Mouse (Mus musculus): ENCODE results near the gene Map1a. TPM values are rescaled to one million over a fixed set of nuclear protein-coding genes. Genes with fewer than 3 reads are reported as not detected.

Map1a gene
- polyA plus RNA-seq (2015; fragmentation: Nextera tagmentation; extraction: Ambion mirVana): 0.93 and 1.3 TPM in 2 replicates

- H3K36me3 ChIP-seq (ENCODE audit: insufficient read depth, low read length): no peaks in the 10 kb centered on the region
- peaks cover 7% of the 10 kb centered on the region for H3K27me3 ChIP-seq (ENCODE audit: insufficient read depth, low read length)
- no peak for TF ChIP-seq CTCF (IDR thresholded peaks at IDR 0.05; ENCODE audit: low read depth)
- H3K4me1 ChIP-seq (replicated peaks; ENCODE audit: insufficient read depth, low read length): peaks cover 9% of the 10 kb centered on the region
- DNase-seq (ENCODE audit: low spot score) (peak; percentile 94), ATAC-seq (replicated peaks; ENCODE audit: low FRiP score, low read depth) (peak; percentile 95)
- no peak within 1 kb of the TSS for H3K27ac ChIP-seq
- H3K4me3 ChIP-seq (replicated peaks; ENCODE audit: low read depth, low read length): peak within 1 kb of the TSS; percentile 45
- WGBS: 1% methylated on average over 48 of the region's 48 CpGs
- H3K4me2 ChIP-seq (ENCODE audit: low read length): peak within 1 kb of the TSS; percentile 82
- no peaks in the 10 kb centered on the region for H3K9me3 ChIP-seq (replicated peaks; ENCODE audit: low read length)
- H3K9ac ChIP-seq (ENCODE audit: low read depth, low read length): no peak within 1 kb of the TSS
These were observed at the start of gene Map1a for GRCm38 (mm10) chr2:121288901-121289729. Gene Map1a (plus strand): TSS chr2:121289600.

- H3K4me1 ChIP-seq (replicated peaks; ENCODE audit: insufficient read depth, low read length): no peaks in the 10 kb centered on the region
- H3K27ac ChIP-seq: no peak overlapping the region
- ATAC-seq (replicated peaks; ENCODE audit: low FRiP score, low read depth) (no peak), DNase-seq (ENCODE audit: low spot score) (no peak)
- H3K9me3 ChIP-seq (replicated peaks; ENCODE audit: low read length): no peaks in the 10 kb centered on the region
- H3K36me3 ChIP-seq (ENCODE audit: insufficient read depth, low read length): peaks cover 51% of the 10 kb centered on the region
- no peaks in the 10 kb centered on the region for H3K27me3 ChIP-seq (ENCODE audit: insufficient read depth, low read length)
- no peak overlapping the region for H3K4me2 ChIP-seq (ENCODE audit: low read length)
- WGBS: 92% methylated on average over 5 of the region's 5 CpGs
- no peak for TF ChIP-seq CTCF (IDR thresholded peaks at IDR 0.05; ENCODE audit: low read depth)
- no peak overlapping the region for H3K4me3 ChIP-seq (replicated peaks; ENCODE audit: low read depth, low read length)
- no peak overlapping the region for H3K9ac ChIP-seq (ENCODE audit: low read depth, low read length)
These were observed 45.3 kb upstream of the Map1a start for GRCm38 (mm10) chr2:121244099-121244498.

- H3K4me3 ChIP-seq (replicated peaks; ENCODE audit: low read depth, low read length): no peak overlapping the region
- H3K36me3 ChIP-seq (ENCODE audit: insufficient read depth, low read length): peaks cover 75% of the 10 kb centered on the region
- TF ChIP-seq CTCF (IDR thresholded peaks at IDR 0.05; ENCODE audit: low read depth): no peak
- no peaks in the 10 kb centered on the region for H3K27me3 ChIP-seq (ENCODE audit: insufficient read depth, low read length)
- H3K27ac ChIP-seq: no peak overlapping the region
- no peak overlapping the region for H3K4me2 ChIP-seq (ENCODE audit: low read length)
- DNase-seq (ENCODE audit: low spot score) (no peak), ATAC-seq (replicated peaks; ENCODE audit: low FRiP score, low read depth) (no peak)
- no peak overlapping the region for H3K9ac ChIP-seq (ENCODE audit: low read depth, low read length)
- no peaks in the 10 kb centered on the region for H3K4me1 ChIP-seq (replicated peaks; ENCODE audit: insufficient read depth, low read length)
- 84% methylated on average over 2 of the region's 2 CpGs for WGBS
- no peaks in the 10 kb centered on the region for H3K9me3 ChIP-seq (replicated peaks; ENCODE audit: low read length)
These were observed 39.6 kb upstream of the Map1a start for GRCm38 (mm10) chr2:121249758-121250157.

- Histone ChIP-seq H3K4me2 (ENCODE audit: low read length) (no peak overlapping the region), H3K27me3 (ENCODE audit: insufficient read depth, low read length) (no peaks in the 10 kb centered on the region), H3K27ac (no peak overlapping the region), H3K36me3 (ENCODE audit: insufficient read depth, low read length) (peaks cover 15% of the 10 kb centered on the region; the same call in 1 of the 2 replicates), H3K9me3 (replicated peaks; ENCODE audit: low read length) (no peaks in the 10 kb centered on the region), H3K4me1 (replicated peaks; ENCODE audit: insufficient read depth, low read length) (peaks cover 3% of the 10 kb centered on the region; the same call in 1 of the 2 replicates), H3K9ac (ENCODE audit: low read depth, low read length) (no peak overlapping the region), H3K4me3 (replicated peaks; ENCODE audit: low read depth, low read length) (no peak overlapping the region)
- TF ChIP-seq CTCF (IDR thresholded peaks at IDR 0.05; ENCODE audit: low read depth): no peak
- ATAC-seq (replicated peaks; ENCODE audit: low FRiP score, low read depth) (no peak), DNase-seq (ENCODE audit: low spot score) (no peak)
- 59% methylated on average over 8 of the region's 8 CpGs for WGBS
These were observed 21.0 kb upstream of the Map1a start for GRCm38 (mm10) chr2:121268446-121268845.

- H3K9ac ChIP-seq (ENCODE audit: low read depth, low read length): peak overlapping the region; percentile 82
- peak overlapping the region; percentile 74 for H3K4me2 ChIP-seq (ENCODE audit: low read length)
- peak; percentile 49 for DNase-seq (ENCODE audit: low spot score)
- peak overlapping the region; percentile 38; the same call in 1 of the 2 replicates for H3K27ac ChIP-seq
- peak; percentile 78 for ATAC-seq (replicated peaks; ENCODE audit: low FRiP score, low read depth)
- under 1% methylated on average over 35 of the region's 35 CpGs for WGBS
- peaks cover 3% of the 10 kb centered on the region; the same call in 1 of the 2 replicates for H3K4me1 ChIP-seq (replicated peaks; ENCODE audit: insufficient read depth, low read length)
- no peak for TF ChIP-seq CTCF (IDR thresholded peaks at IDR 0.05; ENCODE audit: low read depth)
- peak overlapping the region; percentile 97 for H3K4me3 ChIP-seq (replicated peaks; ENCODE audit: low read depth, low read length)
- H3K27me3 ChIP-seq (ENCODE audit: insufficient read depth, low read length): no peaks in the 10 kb centered on the region
- H3K9me3 ChIP-seq (replicated peaks; ENCODE audit: low read length): no peaks in the 10 kb centered on the region
- H3K36me3 ChIP-seq (ENCODE audit: insufficient read depth, low read length): peaks cover 15% of the 10 kb centered on the region; the same call in 1 of the 2 replicates
These were observed 18.7 kb upstream of the Map1a start for GRCm38 (mm10) chr2:121270521-121271235.

GRCm38 (mm10) chr2:121271236-121271927 lies 18.0 kb upstream of the Map1a start, which contains the start of gene Trp53bp1:
Gene Trp53bp1 (minus strand): TSS chr2:121271407.
- H3K9ac ChIP-seq (ENCODE audit: low read depth, low read length): peak within 1 kb of the TSS; percentile 82
- no peak; the same call in 1 of the 2 replicates for TF ChIP-seq CTCF (IDR thresholded peaks at IDR 0.05; ENCODE audit: low read depth)
- under 1% methylated on average over 37 of the region's 37 CpGs for WGBS
- H3K4me1 ChIP-seq (replicated peaks; ENCODE audit: insufficient read depth, low read length): peaks cover 3% of the 10 kb centered on the region; the same call in 1 of the 2 replicates
- H3K9me3 ChIP-seq (replicated peaks; ENCODE audit: low read length): no peaks in the 10 kb centered on the region
- H3K27me3 ChIP-seq (ENCODE audit: insufficient read depth, low read length): no peaks in the 10 kb centered on the region
- peak within 1 kb of the TSS; percentile 38; the same call in 1 of the 2 replicates for H3K27ac ChIP-seq
- H3K4me3 ChIP-seq (replicated peaks; ENCODE audit: low read depth, low read length): peak within 1 kb of the TSS; percentile 97
- H3K4me2 ChIP-seq (ENCODE audit: low read length): peak within 1 kb of the TSS; percentile 74
- peak; percentile 100 for ATAC-seq (replicated peaks; ENCODE audit: low FRiP score, low read depth)
- peaks cover 15% of the 10 kb centered on the region; the same call in 1 of the 2 replicates for H3K36me3 ChIP-seq (ENCODE audit: insufficient read depth, low read length)
- peak; percentile 98 for DNase-seq (ENCODE audit: low spot score)

All from kidney, postnatal 0 days (tissue).